Mouse (Mus musculus) spleen, postnatal 36 days (tissue): ENCODE measurements around the gene Casp3.
"Not testable (repeated sequence)": the region's sequence is repeated elsewhere in the genome, so short reads cannot be mapped to it uniquely, and the experiment has no call there.

Experiments used
- DNase-seq, 2 experiments: peaks; one replicate each; pipeline ENCODE4 v3.0.0; 2022; ENCODE audit warnings: low spot score in 2 of 2, mixed read lengths in 1 of 2

Casp3 gene

DNA sequence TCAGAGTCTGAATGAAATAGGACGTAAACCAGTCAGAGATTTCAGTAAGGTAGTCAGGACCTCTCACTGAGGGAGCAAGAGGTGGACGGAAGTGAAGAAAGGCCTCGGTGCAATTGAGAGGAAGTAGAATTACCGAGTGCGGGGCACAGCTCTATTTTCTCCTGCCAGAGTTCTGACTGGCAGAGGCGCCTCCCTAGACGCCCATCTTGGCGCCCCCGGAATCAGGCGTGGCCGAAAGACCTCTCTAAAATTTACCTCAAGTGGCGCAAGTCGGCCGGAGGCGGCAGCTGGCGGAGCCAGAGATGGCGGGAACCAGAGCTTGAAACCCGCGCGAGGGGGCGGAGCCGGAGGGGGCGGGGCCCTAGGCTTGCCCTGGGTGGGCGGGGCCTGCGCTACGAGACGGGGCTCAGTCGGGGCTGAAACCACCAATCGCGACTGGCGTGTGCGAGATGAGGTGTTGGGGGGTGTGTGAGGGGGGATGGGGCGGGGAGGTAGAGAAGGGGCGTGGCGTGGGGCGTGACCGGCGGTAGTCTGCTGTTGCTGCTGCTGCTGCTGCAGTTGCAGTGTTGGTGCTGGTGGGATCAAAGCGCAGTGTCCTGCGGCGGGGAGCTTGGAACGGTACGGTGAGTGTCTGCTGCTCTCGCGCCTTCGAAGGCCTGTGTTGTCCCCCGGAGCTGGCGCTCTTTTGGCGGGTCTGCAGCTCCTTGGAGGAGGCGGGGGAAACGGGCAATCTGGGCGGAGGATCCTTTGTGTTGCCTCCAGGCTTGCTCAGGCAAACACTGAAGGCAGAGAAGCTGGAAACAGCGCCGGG, at the start of gene Casp3, which contains the start of gene Primpol:
Casp3 (plus strand) TSS at position 413 of the 811 bp plus-strand sequence.
Primpol (minus strand) TSS at position 334 of the 811 bp plus-strand sequence.
- DNase-seq: peak; percentile 93 to 96

DNA sequence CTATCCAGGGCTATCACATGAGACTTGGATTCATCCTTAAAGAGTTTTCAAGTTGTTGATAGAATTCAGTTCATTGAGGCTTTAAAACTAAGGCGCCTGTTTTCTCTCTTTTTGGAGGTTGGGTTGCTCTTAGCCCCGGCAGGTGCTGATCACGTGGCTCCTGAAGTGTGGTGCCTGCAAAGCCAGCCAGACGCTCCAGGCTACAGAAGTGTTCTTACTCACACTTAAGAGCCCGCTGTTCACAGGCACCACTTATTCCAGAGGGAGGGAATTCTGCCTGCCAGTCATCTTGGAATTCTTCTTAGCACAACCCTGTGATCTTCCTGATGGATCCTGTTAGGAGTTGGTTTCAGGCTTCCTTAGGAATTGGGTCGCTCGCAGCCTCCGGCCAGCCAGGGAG, 49.1 kb upstream of the Casp3 start:
- no peak for DNase-seq

DNA sequence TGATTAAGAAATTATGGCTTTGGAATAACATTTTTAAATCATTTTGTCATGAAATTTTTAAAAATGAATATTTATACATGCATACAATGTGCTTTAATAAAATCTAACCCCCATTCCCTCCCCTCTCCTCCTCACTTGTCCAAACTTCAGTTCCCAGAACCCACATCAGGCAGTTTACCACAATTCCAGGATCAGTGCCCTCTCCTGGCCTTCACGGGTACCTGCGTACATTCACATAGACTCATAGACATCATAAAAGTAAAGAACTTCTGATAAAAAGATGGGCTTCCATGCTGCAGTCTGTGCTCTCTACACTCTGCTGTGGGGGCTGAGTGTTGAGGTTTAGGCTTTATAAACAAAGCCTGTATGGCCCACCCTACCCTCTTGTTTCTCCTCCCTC, 48.1 kb upstream of the Casp3 start:
- DNase-seq: no peak

DNA sequence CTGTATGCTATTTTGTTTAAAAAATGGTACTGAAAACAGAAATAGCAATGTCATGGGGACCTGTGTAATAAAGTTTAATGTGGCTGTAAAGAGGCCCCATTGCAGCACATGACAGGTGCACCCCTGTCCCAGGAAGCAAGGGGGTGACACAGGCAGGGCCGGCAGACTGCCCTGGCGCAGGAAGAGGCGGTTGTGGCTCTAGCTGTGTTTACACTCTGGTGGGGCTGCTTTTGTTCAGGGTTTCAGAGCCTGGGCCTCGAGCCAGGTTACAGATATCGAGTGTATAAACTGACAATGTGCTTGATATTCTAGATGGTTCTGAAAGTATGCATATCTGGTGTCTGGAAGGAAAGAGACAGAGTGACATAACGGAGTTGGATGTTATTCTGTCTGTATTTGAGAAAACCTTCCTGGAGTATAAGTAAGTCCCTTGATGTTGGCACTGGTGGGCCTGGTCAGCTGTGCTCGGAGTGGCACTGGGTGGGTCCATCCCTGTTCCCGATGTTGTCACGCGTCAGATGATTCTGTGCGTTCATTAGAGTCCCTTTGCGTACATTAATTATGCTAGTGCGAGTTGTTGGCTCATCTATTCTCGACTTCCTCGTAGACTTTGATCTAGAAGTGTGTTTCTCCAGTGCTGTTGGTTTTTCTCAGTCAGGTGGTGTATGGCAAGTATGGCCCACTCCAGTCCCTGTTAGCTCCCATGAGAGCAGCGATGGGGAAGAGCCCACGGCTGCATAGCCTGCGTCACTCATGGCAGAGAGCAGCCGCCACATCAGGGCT, 47.2 kb upstream of the Casp3 start:
- DNase-seq: no peak

DNA sequence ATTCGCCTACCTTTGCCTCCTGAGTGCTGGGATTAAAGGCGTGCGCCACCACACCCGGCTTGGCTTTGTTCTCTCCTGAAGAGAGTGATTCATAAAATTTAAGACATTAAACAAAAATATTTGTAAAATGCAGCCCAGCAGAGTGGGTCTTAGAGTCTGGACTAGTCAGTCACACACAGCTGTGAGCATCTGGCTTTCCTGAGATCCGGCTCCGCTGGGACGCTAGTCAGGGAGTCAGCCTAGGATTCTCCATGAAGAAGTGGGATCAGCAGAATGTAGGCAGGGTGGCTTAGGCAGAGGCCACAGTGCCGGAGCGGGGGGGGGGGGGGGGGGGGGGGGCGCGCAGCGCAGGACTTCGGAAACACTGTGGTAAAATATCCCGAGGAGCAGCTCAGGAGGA, 46.4 kb upstream of the Casp3 start:
- DNase-seq: no peak

DNA sequence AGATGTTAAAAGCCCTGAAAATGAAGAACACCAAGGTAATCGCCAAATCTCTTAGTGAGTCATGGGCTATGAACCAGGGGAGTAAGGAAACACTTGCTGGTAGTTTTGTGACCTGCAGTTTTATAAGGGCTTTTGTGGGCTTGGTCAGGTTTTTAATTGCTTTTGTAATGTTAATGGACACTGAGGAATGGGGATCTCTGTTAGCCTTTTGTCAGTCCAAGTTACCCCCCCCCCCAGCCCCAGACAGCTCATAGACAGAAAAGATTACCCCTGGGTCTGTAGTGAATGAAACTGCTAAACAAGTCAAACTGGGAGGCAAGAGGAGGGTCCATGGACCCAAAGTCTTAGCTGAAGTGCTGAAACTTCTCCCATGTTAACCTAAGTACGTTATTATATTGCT, 43.6 kb upstream of the Casp3 start:
- DNase-seq: no peak

DNA sequence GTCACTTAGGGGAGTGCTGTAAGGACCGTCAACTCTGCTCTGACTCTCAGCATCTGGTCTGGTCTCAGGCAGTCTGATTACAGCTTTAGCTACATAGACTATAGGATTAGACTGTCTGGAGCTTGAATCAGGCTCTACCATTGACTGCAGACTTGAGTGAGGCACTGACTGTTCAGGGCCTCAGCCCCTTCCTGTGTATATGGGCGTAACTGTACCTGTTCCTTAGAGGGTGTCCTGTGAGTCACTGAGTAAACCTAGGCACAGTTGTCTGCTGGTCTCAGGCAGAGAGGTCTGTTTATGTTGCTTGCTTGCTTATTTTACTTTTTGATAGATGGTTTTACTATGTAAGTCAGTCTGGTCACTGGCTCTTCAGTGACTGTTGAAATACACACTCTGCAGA, 43.1 kb upstream of the Casp3 start:
- DNase-seq: no peak

DNA sequence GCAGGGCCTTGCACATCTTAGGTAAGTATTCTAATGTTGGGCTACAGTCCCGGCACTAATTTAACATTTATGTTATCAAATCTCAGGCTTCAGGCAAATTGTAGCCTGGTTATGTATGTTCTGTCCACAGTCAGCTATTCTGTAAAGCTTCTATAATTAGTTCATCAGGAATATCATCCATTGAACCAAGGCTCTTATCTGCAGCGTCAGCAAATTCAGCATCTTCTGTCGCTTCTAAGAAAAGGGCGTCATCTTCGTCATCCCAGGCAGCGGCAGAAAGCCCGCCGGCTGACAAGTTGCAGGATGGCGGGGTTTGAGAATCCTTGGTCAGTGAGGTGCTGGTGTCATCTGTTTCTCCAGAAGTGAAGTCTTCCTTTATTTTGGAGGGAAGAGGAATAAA, 38.3 kb upstream of the Casp3 start:
- DNase-seq: no peak

DNA sequence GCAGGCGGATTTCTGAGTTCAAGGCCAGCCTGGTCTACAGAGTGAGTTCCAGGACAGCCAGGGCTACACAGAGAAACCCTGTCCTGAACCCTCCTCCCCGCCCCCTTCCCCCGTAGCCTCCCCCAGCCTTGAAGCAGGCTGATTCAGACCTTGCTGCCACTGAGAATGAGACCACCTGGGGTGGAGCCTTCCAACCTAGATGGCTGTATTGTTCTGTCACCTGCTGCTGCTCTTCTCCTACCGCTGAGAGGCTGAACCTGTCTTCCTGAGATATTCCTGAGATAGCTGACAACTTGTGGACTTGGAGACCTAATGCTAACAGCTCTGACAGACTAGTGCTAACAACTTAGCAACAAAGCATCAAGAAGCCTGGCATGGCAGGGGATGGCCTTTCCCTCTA, 32.8 kb upstream of the Casp3 start:
- DNase-seq: not testable (repeated sequence)

DNA sequence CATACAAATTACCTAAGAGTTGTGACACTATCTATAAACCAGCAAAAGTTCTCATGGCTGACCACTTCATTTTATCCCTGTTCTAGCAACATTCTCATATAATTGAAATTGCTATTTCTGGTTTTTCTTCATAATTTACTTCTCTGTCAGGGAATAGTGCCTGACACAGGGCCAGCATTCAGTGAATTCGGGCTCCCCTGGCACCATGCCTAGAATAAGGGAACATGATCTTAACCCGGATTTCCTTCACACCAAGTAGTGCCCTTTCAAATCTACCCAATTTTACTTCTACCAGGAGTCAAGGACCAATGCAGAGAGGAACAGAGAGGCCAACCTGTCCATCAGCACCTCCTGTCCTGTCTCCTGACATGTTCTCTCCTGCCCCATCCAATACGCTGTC, 31.5 kb upstream of the Casp3 start:
- DNase-seq: no peak

DNA sequence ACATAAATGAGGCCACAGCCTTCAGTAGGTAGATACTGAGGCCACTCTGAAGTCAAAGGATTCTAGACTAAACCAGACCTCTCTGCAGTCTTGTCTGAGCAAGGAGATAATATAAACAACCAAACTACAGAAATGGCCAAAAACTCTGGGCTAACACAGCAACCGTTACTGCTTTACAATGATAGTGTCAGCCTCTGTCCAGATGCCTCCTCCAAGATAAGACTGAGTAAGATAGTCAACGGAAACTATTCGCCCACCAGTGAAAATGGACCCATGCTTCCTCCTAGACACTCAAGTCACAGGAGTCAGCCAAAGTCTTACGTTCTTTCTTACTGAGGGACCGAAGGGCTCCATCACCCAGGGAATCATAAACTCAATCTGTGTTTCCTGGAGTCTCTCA, 29.2 kb upstream of the Casp3 start:
- no peak for DNase-seq

DNA sequence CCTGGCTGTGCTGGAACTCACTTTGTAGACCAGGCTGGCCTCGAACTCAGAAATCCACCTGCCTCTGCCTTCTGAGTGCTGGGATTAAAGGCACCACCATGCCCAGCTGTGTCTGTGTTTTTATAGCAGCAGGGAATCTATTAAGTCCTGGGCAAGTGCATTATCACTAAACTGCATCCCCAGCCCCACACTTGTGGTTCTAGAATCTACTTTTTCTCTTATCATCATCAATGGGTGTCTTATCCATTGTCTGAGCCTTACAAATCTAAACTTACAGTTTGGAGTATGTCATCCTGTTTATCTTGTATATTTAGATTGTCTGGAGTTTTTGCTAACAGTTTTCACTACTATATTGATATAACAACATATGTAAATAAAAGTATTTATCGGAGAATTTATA, 28.4 kb upstream of the Casp3 start:
- DNase-seq: no peak

DNA sequence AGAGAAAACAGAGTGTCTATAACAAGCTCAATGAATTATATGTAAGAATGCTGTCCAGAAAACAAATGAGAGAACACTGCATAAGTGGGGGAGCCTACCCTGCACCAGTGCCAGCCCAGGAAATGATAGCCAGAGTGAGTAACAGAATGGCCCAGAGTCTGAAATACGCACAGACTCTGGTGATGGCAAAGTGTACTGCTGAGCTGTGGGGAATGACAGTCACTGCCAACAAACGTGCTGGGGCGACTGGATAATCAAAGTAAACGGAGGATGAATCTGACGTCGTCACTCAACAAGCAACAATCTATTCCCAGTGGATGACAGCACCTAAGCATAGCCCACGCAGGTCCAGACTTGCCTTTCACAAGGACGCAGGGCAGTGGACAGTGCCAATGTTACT, 24.0 kb upstream of the Casp3 start:
- no peak for DNase-seq

DNA sequence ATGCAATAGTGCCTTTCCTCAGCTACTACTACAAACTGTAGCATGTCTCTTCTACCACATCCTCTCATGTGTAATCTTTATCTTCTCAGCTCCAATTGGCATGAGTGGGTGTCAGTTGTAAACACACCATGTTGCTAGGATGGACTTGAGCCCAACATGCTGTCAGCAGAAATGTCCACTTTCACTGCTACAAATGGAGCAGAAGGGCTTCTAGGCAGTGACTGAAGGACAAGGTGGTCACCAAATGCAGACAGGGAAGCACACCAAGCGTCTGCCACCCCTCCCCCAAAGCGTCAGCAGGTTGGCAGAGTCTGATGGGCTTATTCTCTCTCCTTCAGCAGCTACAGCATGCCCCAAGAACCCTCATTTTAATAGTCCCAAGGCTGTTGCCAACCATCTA, 23.3 kb upstream of the Casp3 start:
- DNase-seq: no peak

DNA sequence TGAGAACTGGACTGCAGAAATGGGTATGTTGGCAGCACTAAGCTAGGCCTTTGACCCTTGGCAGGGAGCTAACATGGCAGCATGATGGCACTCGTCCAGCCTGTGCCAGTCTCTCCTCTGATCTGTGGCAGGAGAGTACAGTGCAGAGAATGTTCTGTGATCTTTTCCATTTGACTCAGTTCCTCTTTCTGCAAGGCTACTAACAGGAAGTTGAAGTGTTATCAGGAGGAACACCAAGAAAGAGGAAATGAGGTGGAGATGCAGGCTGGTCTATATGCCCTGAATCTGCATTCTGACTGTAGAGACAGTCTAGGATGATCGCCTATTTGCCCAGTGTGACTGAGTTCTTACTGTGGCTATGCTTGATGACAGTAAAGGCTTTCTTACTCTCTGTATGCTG, 21.5 kb upstream of the Casp3 start:
- peak; percentile 59 to 69 for DNase-seq

DNA sequence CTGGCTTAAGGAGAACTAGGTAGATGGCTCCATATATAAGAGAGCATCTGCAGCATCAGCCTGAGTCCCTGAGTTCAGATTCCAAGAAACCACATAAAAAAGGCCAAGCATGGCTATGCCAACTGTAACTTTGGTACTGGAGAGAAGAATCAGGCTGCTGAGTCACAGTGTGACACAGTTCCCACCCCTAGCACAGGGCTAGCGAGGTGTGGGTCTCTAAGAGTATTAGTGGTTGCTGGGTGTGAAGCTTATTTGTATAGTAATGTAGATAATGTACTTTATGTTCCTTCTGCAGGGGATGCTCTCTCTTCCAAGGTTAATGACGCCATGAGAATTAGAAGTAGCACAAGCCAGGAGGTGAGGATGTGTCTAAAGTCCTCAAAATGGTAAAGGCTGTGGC, 20.6 kb upstream of the Casp3 start:
- DNase-seq: no peak

DNA sequence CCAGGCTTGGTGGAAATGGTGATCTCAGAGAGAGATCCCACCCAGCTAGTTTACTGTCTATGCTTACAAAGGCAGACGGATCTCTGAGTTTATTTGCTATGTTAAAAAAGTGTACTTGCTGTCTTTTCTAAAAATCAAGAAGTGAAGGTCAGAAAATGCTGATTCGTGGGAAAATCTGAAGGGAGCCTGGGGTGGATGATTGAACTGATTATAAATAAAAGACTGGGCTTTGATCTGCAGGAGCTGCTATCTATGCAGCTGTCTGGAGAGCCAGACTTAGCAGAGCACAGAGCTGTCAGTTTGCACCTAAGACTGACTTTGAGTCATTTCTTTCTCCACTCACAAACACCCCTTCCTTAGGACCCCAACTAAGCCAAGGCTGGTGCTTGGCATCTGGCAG, 19.7 kb upstream of the Casp3 start:
- no peak for DNase-seq

DNA sequence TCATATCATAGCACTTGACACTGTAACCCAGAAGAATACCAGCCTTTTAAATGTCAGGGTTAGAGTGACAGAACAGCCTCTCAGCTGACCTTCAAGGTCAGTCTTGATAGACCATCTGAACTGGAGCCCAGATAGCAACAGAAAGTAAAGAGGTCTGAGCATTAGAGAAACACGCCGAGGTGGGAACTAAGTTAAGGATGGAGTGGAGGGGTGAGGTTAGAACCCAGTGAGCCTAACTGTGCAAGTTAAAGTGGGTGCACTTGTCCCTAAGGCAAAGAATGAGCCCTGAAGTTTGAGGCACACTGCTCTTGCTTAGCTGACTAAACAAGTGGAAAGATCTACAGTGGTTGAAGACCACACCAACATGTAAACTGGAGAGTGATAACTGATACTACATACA, 19.0 kb upstream of the Casp3 start:
- no peak for DNase-seq

DNA sequence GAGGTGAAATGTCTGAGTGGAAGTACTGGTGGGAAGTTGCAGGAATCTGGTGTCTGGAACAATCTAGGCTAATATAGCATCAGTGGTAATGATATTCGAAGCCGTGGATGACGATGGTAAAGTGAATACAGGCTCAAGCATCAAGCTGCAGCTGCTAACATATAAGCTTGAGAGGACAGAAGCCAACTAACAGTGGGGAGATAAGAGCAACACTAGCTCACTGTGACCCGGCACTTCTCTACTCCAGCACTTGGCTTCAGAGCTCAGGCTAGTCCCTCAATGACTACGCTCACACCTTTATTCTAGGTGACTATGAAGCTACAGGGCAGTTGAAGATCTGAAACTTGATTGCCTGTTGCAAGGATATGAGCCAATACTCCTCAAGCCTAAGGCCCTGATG, 18.3 kb upstream of the Casp3 start:
- no peak for DNase-seq

DNA sequence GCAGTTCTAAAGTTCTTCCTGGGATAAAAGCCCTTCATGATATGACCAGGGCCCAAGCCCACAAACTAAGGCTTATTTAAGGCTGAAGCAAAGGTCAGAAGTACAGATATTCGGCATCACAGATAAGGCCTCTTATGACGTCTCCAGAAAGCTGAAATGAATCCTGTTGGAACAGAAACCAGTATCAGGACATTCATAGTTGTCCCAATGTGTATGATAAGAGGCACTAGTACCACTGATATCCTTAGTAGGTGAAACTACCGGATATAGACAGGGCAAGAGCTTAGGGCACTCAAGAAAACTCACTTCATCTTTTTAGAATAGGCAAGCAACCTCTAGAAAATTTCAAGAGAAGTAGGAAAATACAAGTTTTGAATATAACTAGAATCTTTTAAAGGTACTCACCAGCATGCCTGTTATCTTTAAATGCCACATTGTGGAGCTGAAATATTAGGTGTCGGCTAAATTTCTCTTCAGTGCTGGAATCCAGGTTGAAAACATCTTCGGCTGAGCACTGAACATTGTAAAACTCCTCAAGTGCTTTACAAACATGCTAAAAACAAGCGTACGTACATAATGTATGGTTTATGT, 17.7 kb upstream of the Casp3 start:
- DNase-seq: no peak

DNA sequence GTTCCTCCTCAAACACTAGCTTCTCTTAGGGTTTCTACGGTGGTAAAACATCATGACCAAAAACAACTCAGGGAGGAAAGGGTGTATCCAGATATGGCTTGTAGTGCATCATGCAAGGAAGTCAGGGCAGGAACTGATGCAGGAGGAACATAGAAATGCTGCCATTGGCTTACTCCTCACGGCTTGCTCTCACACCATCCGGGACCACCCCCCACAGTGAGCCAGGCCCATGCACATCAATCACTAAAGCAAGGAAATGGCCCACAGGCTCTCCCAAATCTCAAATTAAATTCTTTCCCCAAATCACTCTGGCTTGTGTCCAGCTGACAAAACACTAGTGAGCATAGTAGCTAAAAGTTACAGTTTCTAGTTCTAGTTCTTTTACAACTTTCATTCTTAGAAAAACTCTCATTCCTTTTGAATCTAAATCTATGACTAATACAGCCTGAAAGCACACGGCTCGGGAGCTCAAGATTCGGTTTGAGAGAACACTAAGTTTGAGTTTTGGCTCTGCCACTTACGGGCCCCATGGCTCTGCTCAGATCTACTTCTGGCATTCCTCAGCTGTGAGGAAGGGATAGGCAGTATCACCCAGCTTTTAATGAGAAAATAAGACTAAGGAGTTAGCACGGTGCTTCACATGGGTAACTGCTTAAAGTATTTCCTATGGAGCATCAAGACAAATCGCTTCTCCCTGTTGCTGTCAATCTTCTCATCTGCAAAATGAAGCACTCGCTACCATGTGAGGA, 16.0 kb upstream of the Casp3 start:
- DNase-seq: no peak

DNA sequence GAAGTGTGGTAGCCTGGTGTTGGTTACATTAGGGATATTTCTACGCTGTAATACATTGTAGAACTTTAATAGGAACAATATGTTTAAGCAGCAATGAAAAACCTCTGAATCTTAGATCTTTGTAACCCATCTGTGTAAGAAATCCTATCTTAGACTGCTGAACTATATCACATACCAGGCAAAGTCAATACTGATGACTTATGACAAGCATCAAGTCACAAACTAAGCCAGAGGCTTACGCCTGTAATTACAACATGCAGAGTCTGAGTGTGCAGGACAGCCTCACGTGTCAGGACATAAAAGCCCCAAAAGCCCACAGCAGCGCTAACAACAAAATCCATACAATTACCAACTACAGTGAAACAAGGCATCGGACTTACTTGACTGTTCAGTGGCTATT, 13.5 kb upstream of the Casp3 start:
- no peak for DNase-seq
